Mouse (Mus musculus): ENCODE data around the gene Muc15.

GRCm38 (mm10) chr2:110722208-110722607 is 1.1 kb downstream of the Muc15 start:
- TF ChIP-seq EP300 (IDR thresholded peaks at IDR 0.05; ENCODE audit: low read depth) (no peak), CTCF (IDR thresholded peaks at IDR 0.05; ENCODE audit: low read depth) (no peak)
